ENCODE assay signal across 10 mouse cellular contexts in genomic region chr2:180359062-180359461, GRCm38 (mm10). TPM values are rescaled to one million over a fixed set of nuclear protein-coding genes. Genes with fewer than 3 reads are reported as not detected.
DNase-seq lines count a peak whose midpoint lies in the region; ATAC-seq lines count a peak whose summit lies in the region.
"Had no signal": no experiment of that assay in that cellular context is flagged by ENCODE, and none has a peak within 500 bp of the region (broad histone marks: within the 10 kb centered on the region; RNA-seq: fewer than 3 reads in every experiment).

No protein-coding gene starts in this region.

- no peaks in the 10 kb centered on the region for H3K36me3 ChIP-seq in forebrain, embryonic 13.5 days (ENCODE audit: poor library complexity, severe bottlenecking)
- H3K36me3 ChIP-seq: forebrain, embryonic 10.5 days had no signal

- intact Hi-C loops in heart, postnatal 10 days (cut with DNase I), result no loop called here

- H3K9ac ChIP-seq in forebrain, embryonic 13.5 days, result no peak overlapping the region

- H3K9me3 ChIP-seq in forebrain, embryonic 13.5 days (replicated peaks), result no peaks in the 10 kb centered on the region
- H3K9me3 ChIP-seq: forebrain, embryonic 10.5 days had no signal

- H3K4me1 ChIP-seq in forebrain, embryonic 13.5 days, result no peaks in the 10 kb centered on the region
- H3K4me1 ChIP-seq: forebrain, embryonic 10.5 days had no signal

- H3K4me2 ChIP-seq in forebrain, embryonic 13.5 days, result no peak overlapping the region

- H3K27me3 ChIP-seq in forebrain, embryonic 13.5 days, result peaks cover 8% of the 10 kb centered on the region; the same call in 1 of the 2 replicates

- peak; percentile 9 for DNase-seq in adrenal gland, adult 2 months
- DNase-seq in adrenal gland, adult 8-10 months, result no peak
- DNase-seq in layer of hippocampus, adult 11-12 months (ENCODE audit: low spot score), result peak; percentile 20
- no peak for DNase-seq in layer of hippocampus, postnatal 25 days (ENCODE audit: extremely low spot score in 1 of 2, low spot score in 1 of 2)
- peak; percentile 61 for DNase-seq in brain, adult 2 months (ENCODE audit: low read depth, low spot score)
- DNase-seq in heart, postnatal 10 days, result peak; percentile 71 to 72
- DNase-seq in cerebellum, adult 9-10 months, result no peak
- DNase-seq: lung, postnatal 36 days had no signal

- no peak overlapping the region for H3K4me3 ChIP-seq in forebrain, embryonic 13.5 days
- H3K4me3 ChIP-seq: forebrain, embryonic 10.5 days had no signal

- no peak for ATAC-seq in forebrain, embryonic 13.5 days

- H3K27ac ChIP-seq in forebrain, embryonic 13.5 days, result no peak overlapping the region
- H3K27ac ChIP-seq: forebrain, embryonic 10.5 days had no signal

- WGBS in forebrain, embryonic 13.5 days, result 3% methylated on average over 4 of the region's 4 CpGs

RNA-seq across cellular contexts. Expression of gene Gata5, which starts 24.6 kb away (rescaled TPM):
- total RNA-seq in adrenal gland, adult 2 months (2021), result under 1 TPM; 0.09 to 0.28 TPM
- polyA plus RNA-seq in adrenal gland, adult 2 months (2012; rRNA removed), result 0.25 and 0.31 TPM in 2 replicates
- total RNA-seq in adrenal gland, adult 8-10 months (2022), result under 1 TPM in 2 of 4 experiments, not detected in 2; 0.07 to 0.09 TPM
- total RNA-seq in layer of hippocampus, postnatal 25 days (2021), result not detected
- total RNA-seq in heart, postnatal 10 days (2021), result 1 to 10 TPM; 1.0 to 1.2 TPM
- not detected in 2 replicates for polyA plus RNA-seq in forebrain, embryonic 13.5 days (2015; fragmentation: Nextera tagmentation; extraction: Ambion mirVana)
- polyA plus RNA-seq: forebrain, embryonic 10.5 days had no signal

Comparison
In these comparisons a context has a peak if more than half of its experiments do, and no peak if none do; other contexts are left out.
1. DNase-seq: peak in adrenal gland, adult 2 months (single experiment), layer of hippocampus, adult 11-12 months (single experiment), brain, adult 2 months (single experiment) and heart, postnatal 10 days (2 of 2); none in adrenal gland, adult 8-10 months (single experiment), layer of hippocampus, postnatal 25 days (0 of 2) and cerebellum, adult 9-10 months (single experiment).